Mouse (Mus musculus): ENCODE measurements around the gene Rftn2.

Gene Rftn2

GRCm38 (mm10) chr1:55171361-55172325 lies 54.9 kb downstream of the Rftn2 start:
- DNase-seq (ENCODE audit: low read depth) = no peak

GRCm38 (mm10) chr1:55168591-55168990 lies 58.0 kb downstream of the Rftn2 start:
- no peak for DNase-seq (ENCODE audit: low read depth)

GRCm38 (mm10) chr1:55167560-55167959 lies 59.0 kb downstream of the Rftn2 start:
- DNase-seq (ENCODE audit: low read depth) = no peak

GRCm38 (mm10) chr1:55164005-55164404 lies 62.6 kb downstream of the Rftn2 start:
- no peak for DNase-seq (ENCODE audit: low read depth)

GRCm38 (mm10) chr1:55162781-55163180 lies 63.8 kb downstream of the Rftn2 start:
- no peak for DNase-seq (ENCODE audit: low read depth)

GRCm38 (mm10) chr1:55161895-55162294 lies 64.7 kb downstream of the Rftn2 start:
- peak; percentile 30 for DNase-seq (ENCODE audit: low read depth)

- DNase-seq (ENCODE audit: low read depth) = no peak
These were observed 65.5 kb downstream of the Rftn2 start for GRCm38 (mm10) chr1:55160831-55161638.

GRCm38 (mm10) chr1:55160218-55160617 lies 66.4 kb downstream of the Rftn2 start:
- DNase-seq (ENCODE audit: low read depth) = no peak

- no peak for DNase-seq (ENCODE audit: low read depth)
These were observed 67.8 kb downstream of the Rftn2 start for GRCm38 (mm10) chr1:55158821-55159220.

- no peak for DNase-seq (ENCODE audit: low read depth)
These were observed 68.4 kb downstream of the Rftn2 start for GRCm38 (mm10) chr1:55158211-55158610.

- no peak for DNase-seq (ENCODE audit: low read depth)
These were observed 69.3 kb downstream of the Rftn2 start for GRCm38 (mm10) chr1:55157329-55157728.

GRCm38 (mm10) chr1:55145556-55145955 lies 81.0 kb downstream of the Rftn2 start:
- DNase-seq (ENCODE audit: low read depth) = no peak

- no peak for DNase-seq (ENCODE audit: low read depth)
These were observed 82.2 kb downstream of the Rftn2 start for GRCm38 (mm10) chr1:55144338-55144737.

GRCm38 (mm10) chr1:55135846-55136245 lies 90.7 kb downstream of the Rftn2 start:
- no peak for DNase-seq (ENCODE audit: low read depth)

GRCm38 (mm10) chr1:55134301-55134700 lies 92.3 kb downstream of the Rftn2 start:
- no peak for DNase-seq (ENCODE audit: low read depth)

- DNase-seq (ENCODE audit: low read depth) = no peak
These were observed 93.4 kb downstream of the Rftn2 start for GRCm38 (mm10) chr1:55133173-55133572.

GRCm38 (mm10) chr1:55132308-55132707 lies 94.3 kb downstream of the Rftn2 start:
- no peak for DNase-seq (ENCODE audit: low read depth)

GRCm38 (mm10) chr1:55131424-55132014 lies 95.1 kb downstream of the Rftn2 start:
- DNase-seq (ENCODE audit: low read depth) = peak; percentile 38

GRCm38 (mm10) chr1:55130943-55131401 lies 95.6 kb downstream of the Rftn2 start, which contains the start of gene Mob4:
TSS of gene Mob4 (plus strand) at chr1:55131231.
- peak; percentile 85 for DNase-seq (ENCODE audit: low read depth)

GRCm38 (mm10) chr1:55130190-55130916 lies 96.2 kb downstream of the Rftn2 start:
- DNase-seq (ENCODE audit: low read depth) = no peak

GRCm38 (mm10) chr1:55129716-55130115 lies 96.9 kb downstream of the Rftn2 start:
- DNase-seq (ENCODE audit: low read depth) = no peak

Data from c-Kit-positive CD71-positive TER-119-negative erythroid progenitor cells, embryonic 14.5 days (primary cell).